Mouse (Mus musculus) midbrain, embryonic 11.5 days (tissue): ENCODE results near the gene F2rl3. TPM values are rescaled to one million over a fixed set of nuclear protein-coding genes. Genes with fewer than 3 reads are reported as not detected.

Experiments used
- ATAC-seq: fragments of 200-750 bp; cut with Nextera tagmentation; 2 replicates; pipeline ENCODE4 v1.8.0; 2017; ENCODE audit warnings: moderate TSS enrichment, moderate library complexity; ENCODE audit not compliant: low FRiP score
- DNase-seq: peaks from one replicate; pipeline ENCODE4 v3.0.0; 2015; ENCODE audit warnings: low spot score; ENCODE audit errors: missing footprints
- H3K27ac ChIP-seq: fragments of 300-500 bp; sonication (generic); 2 replicates; pipeline ENCODE4 v1.5.1; 2014; ENCODE audit warnings: low read depth, low read length
- H3K27me3 ChIP-seq: fragments of 300-500 bp; sonication (generic); 2 replicates; pipeline ENCODE4 v1.6.1; 2014; ENCODE audit warnings: mild to moderate bottlenecking, low read length, moderate library complexity, mixed read lengths; ENCODE audit not compliant: control insufficient read depth, insufficient read depth
- H3K36me3 ChIP-seq: fragments of 300-500 bp; sonication (generic); 2 replicates; pipeline ENCODE4 v1.6.1; 2014; ENCODE audit warnings: mild to moderate bottlenecking, low read length, moderate library complexity, mixed read lengths; ENCODE audit not compliant: control insufficient read depth, insufficient read depth
- H3K4me1 ChIP-seq: fragments of 300-500 bp; sonication (generic); 2 replicates; pipeline ENCODE4 v1.6.1; 2014; ENCODE audit warnings: low read length; ENCODE audit not compliant: control insufficient read depth, insufficient read depth
- H3K4me2 ChIP-seq: fragments of 300-500 bp; sonication (generic); 2 replicates; pipeline ENCODE4 v1.6.1; 2014; ENCODE audit warnings: mild to moderate bottlenecking, moderate library complexity
- H3K4me3 ChIP-seq: fragments of 300-500 bp; sonication (generic); 2 replicates; pipeline ENCODE4 v1.5.1; 2014; ENCODE audit warnings: low read depth, low read length
- H3K9ac ChIP-seq: fragments of 300-500 bp; sonication (generic); 2 replicates; pipeline ENCODE4 v1.6.1; 2014; ENCODE audit warnings: low read length
- H3K9me3 ChIP-seq: fragments of 300-500 bp; sonication (generic); 2 replicates; pipeline ENCODE4 v1.6.1; 2016; ENCODE audit warnings: low read length; ENCODE audit not compliant: control insufficient read depth
- WGBS: fragments of 180-500 bp; shearing (Covaris S2); extraction: QIAGEN DNeasy Blood & Tissue Kit; methylation state at CpG from one replicate; pipeline ENCODE4 v1.1.7; 2014; 5-methylcytosine and 5-hydroxymethylcytosine counted together
- polyA plus RNA-seq: library from polyadenylated mRNA; unstranded; fragments of >200 nt; fragmentation: Nextera tagmentation; extraction: Ambion mirVana; gene quantifications from 2 replicates; pipeline ENCODE4 v1.2.1, GENCODE M21; 2014

The F2rl3 gene
- polyA plus RNA-seq, 1 experiment from 2014 or later = 1.4 TPM

- H3K9me3 ChIP-seq = no peaks in the 10 kb centered on the region
- no peaks in the 10 kb centered on the region for H3K27me3 ChIP-seq
- ATAC-seq (peak; percentile 45), DNase-seq (peak; percentile 84)
- peaks cover 35% of the 10 kb centered on the region for H3K36me3 ChIP-seq
- H3K4me1 ChIP-seq = no peaks in the 10 kb centered on the region
- no peak overlapping the region for H3K9ac ChIP-seq
- H3K4me3 ChIP-seq = no peak overlapping the region
- 43% methylated on average over 5 of the region's 5 CpGs for WGBS
- no peak overlapping the region for H3K27ac ChIP-seq
- no peak overlapping the region for H3K4me2 ChIP-seq
Measured at GRCm38 (mm10) chr8:72746061-72746460, 15.6 kb upstream of the F2rl3 start.

DNA sequence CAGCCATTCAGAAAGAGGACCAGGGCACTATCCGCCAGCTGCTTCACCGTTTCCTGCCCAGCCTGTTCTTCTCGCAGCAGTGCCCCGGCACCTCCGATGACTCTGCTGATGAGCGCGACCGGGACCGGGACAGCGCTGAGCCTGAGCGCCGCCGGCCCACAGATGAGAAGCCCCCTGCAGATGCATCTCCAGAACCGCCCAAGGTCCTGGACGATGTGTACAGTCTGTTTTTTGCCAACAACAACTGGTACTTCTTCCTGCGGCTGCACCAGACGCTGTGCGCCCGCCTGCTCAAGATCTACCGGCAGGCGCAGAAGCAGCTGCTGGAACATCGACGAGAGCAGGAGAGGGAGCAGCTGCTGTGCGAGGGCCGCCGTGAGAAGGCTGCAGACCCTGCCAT is 11.8 kb upstream of the F2rl3 start:
- 96% methylated on average over 25 of the region's 26 CpGs for WGBS
- no peaks in the 10 kb centered on the region for H3K27me3 ChIP-seq
- ATAC-seq = no peak
- no peak overlapping the region for H3K4me2 ChIP-seq
- H3K9me3 ChIP-seq = no peaks in the 10 kb centered on the region
- H3K4me1 ChIP-seq = no peaks in the 10 kb centered on the region
- H3K27ac ChIP-seq = no peak overlapping the region
- no peak for DNase-seq
- no peak overlapping the region for H3K4me3 ChIP-seq
- peaks cover 45% of the 10 kb centered on the region for H3K36me3 ChIP-seq
- no peak overlapping the region for H3K9ac ChIP-seq

GRCm38 (mm10) chr8:72750266-72750665 is 11.4 kb upstream of the F2rl3 start:
- H3K4me3 ChIP-seq = no peak overlapping the region
- no peaks in the 10 kb centered on the region for H3K4me1 ChIP-seq
- DNase-seq (no peak), ATAC-seq (no peak)
- no peak overlapping the region for H3K9ac ChIP-seq
- no peak overlapping the region for H3K27ac ChIP-seq
- WGBS = 94% methylated on average over 6 of the region's 6 CpGs
- H3K9me3 ChIP-seq = no peaks in the 10 kb centered on the region
- H3K36me3 ChIP-seq = peaks cover 43% of the 10 kb centered on the region
- H3K27me3 ChIP-seq = no peaks in the 10 kb centered on the region
- H3K4me2 ChIP-seq = no peak overlapping the region

- Histone ChIP-seq H3K4me3 (no peak overlapping the region), H3K4me2 (no peak overlapping the region), H3K27ac (no peak overlapping the region), H3K9ac (no peak overlapping the region), H3K9me3 (no peaks in the 10 kb centered on the region), H3K27me3 (no peaks in the 10 kb centered on the region), H3K36me3 (peaks cover 43% of the 10 kb centered on the region), H3K4me1 (no peaks in the 10 kb centered on the region)
- ATAC-seq (no peak), DNase-seq (no peak)
- 74% methylated on average over 3 of the region's 3 CpGs for WGBS
Measured at GRCm38 (mm10) chr8:72751126-72751525, 10.6 kb upstream of the F2rl3 start.

DNA sequence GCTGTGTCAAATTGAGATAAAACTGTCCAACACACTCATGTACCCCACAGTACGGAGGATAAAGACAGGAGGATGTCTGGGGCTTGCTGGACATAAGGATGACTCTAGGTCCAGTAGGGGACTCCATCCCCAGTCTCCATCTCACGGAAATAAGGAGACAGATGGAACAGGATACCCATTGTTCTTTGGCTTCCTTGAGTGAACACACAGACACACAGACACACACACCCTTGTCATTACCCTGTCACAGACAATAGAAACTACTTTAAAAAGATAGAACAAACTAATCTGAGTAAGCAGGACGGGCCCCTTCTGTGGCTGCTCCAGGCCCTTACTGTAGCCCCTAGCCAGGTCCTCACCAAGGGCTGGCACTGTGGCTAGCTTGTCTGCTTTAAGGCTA is 9.4 kb upstream of the F2rl3 start:
- Histone ChIP-seq H3K4me1 (no peaks in the 10 kb centered on the region), H3K4me2 (no peak overlapping the region), H3K9me3 (no peaks in the 10 kb centered on the region), H3K27me3 (no peaks in the 10 kb centered on the region), H3K27ac (no peak overlapping the region), H3K36me3 (peaks cover 42% of the 10 kb centered on the region), H3K9ac (no peak overlapping the region), H3K4me3 (no peak overlapping the region)
- DNase-seq (no peak), ATAC-seq (no peak)
- 90% methylated on average over 3 of the region's 3 CpGs for WGBS

DNA sequence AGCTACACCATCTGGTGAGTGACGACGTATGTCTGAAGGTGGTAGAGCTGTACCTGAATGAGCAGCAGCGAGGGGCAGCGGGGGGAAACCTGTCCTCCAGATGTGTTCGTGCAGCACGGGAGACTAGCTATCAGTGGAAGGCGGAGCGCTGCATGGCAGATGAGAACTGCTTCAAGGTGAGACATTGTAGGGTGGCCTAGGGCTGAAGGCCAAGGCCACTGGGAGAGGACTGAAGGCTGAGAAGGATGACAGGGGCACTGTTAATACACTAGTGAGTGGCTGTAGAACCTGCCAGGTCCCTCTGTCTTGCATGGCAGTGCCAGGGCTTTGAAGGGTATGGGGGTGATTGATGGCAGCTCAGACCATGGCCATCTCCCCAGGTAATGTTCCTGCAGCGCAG is 8.5 kb upstream of the F2rl3 start:
- Histone ChIP-seq H3K27ac (no peak overlapping the region), H3K4me1 (no peaks in the 10 kb centered on the region), H3K4me2 (no peak overlapping the region), H3K36me3 (peaks cover 44% of the 10 kb centered on the region), H3K9me3 (no peaks in the 10 kb centered on the region), H3K27me3 (no peaks in the 10 kb centered on the region), H3K4me3 (no peak overlapping the region), H3K9ac (no peak overlapping the region)
- DNase-seq = no peak
- ATAC-seq = no peak
- 94% methylated on average over 9 of the region's 9 CpGs for WGBS

DNA sequence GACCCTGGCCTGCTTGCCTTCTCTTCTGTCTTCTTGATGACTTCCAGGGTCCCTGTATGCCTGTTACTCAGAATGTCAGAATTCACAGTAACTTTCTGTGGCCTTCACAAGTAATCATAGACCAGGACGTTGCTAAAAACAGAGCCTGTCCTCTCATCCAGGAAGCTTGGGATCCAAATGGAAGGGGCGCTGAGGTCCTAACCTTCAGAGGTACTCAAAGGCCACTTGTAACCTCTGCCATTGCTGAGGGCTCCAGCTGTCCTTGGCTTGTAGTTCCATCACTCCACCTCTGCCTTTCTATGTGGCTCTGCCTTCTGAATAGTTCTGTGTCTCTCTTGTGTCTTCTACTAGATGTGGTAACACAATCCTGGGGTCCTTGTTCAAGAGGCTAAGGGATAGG is 7.9 kb upstream of the F2rl3 start:
- WGBS = 96% methylated on average over 2 of the region's 2 CpGs
- Histone ChIP-seq H3K36me3 (peaks cover 42% of the 10 kb centered on the region), H3K4me3 (no peak overlapping the region), H3K4me2 (no peak overlapping the region), H3K9ac (no peak overlapping the region), H3K27ac (no peak overlapping the region), H3K4me1 (no peaks in the 10 kb centered on the region), H3K9me3 (no peaks in the 10 kb centered on the region), H3K27me3 (no peaks in the 10 kb centered on the region)
- DNase-seq (no peak), ATAC-seq (no peak)

- no peak for ATAC-seq
- Histone ChIP-seq H3K27ac (no peak overlapping the region), H3K4me3 (no peak overlapping the region), H3K9me3 (no peaks in the 10 kb centered on the region), H3K36me3 (peaks cover 30% of the 10 kb centered on the region), H3K27me3 (no peaks in the 10 kb centered on the region), H3K4me2 (no peak overlapping the region), H3K4me1 (no peaks in the 10 kb centered on the region), H3K9ac (no peak overlapping the region)
- no peak for DNase-seq
- WGBS = 94% methylated on average over 2 of the region's 2 CpGs
Measured at GRCm38 (mm10) chr8:72756031-72756430, 5.6 kb upstream of the F2rl3 start.

DNA sequence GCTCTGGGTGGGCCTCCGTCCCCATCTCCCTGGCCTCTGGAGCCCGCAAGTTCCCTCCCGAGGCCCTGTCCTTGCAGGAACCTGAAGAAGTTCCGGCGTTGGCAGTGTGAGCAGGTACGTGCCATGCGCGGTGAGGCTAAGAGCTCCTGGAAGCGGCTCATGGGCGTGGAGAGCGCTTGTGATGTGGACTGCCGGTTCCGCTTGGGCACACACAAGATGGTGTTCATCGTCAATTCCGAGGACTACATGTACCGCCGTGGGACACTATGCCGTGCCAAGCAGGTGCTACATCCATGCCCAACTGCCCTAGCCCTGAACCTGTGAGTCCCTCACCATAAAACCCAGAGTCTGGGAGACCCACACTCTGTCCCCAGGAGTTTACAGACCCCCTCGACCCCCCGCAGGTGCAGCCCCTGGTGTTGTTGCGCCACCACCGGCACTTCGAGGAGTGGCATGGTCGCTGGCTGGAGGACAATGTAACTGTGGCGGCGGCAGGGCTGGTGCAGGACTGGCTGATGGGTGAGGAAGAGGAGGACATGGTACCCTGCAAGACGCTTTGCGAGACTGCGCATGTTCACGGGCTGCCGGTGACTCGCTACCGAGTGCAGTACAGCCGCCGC is 4.8 kb upstream of the F2rl3 start:
- Histone ChIP-seq H3K4me3 (no peak overlapping the region), H3K4me1 (no peaks in the 10 kb centered on the region), H3K4me2 (no peak overlapping the region), H3K9ac (no peak overlapping the region), H3K9me3 (no peaks in the 10 kb centered on the region), H3K27ac (no peak overlapping the region), H3K36me3 (peaks cover 26% of the 10 kb centered on the region), H3K27me3 (no peaks in the 10 kb centered on the region)
- DNase-seq (no peak), ATAC-seq (peak; percentile 12; the same call in 1 of the 2 replicates)
- 96% methylated on average over 35 of the region's 35 CpGs for WGBS
